Mouse (Mus musculus) forebrain, postnatal 0 days (tissue): ENCODE data around the gene Sh3bp4. TPM values are rescaled to one million over a fixed set of nuclear protein-coding genes. Genes with fewer than 3 reads are reported as not detected.

Experiments
- ATAC-seq: fragments of 200-750 bp; cut with Nextera tagmentation; 2 replicates; pipeline ENCODE4 v1.8.0; 2017; ENCODE audit warnings: mild to moderate bottlenecking, moderate library complexity
- DNase-seq: peaks from one replicate; pipeline ENCODE4 v3.0.0-alpha.2; 2015
- H3K27ac ChIP-seq: fragments of 300-500 bp; sonication (generic); 2 replicates; pipeline ENCODE4 v1.5.1; 2014; ENCODE audit warnings: low read depth, mild to moderate bottlenecking, antibody characterized with exemption, low read length, moderate library complexity, mixed read lengths
- H3K27me3 ChIP-seq: fragments of 300-500 bp; sonication (generic); 2 replicates; pipeline ENCODE4 v1.6.1; 2014; ENCODE audit warnings: mild to moderate bottlenecking, low read length, mixed read lengths; ENCODE audit not compliant: insufficient read depth
- H3K36me3 ChIP-seq: fragments of 300-500 bp; sonication (generic); 2 replicates; pipeline ENCODE4 v1.6.1; 2014; ENCODE audit warnings: mild to moderate bottlenecking, moderate library complexity; ENCODE audit not compliant: insufficient read depth
- H3K4me1 ChIP-seq: fragments of 300-500 bp; sonication (generic); 2 replicates; pipeline ENCODE4 v1.6.1; 2014; ENCODE audit warnings: antibody characterized with exemption; ENCODE audit not compliant: insufficient read depth
- H3K4me2 ChIP-seq: fragments of 300-500 bp; sonication (generic); 2 replicates; pipeline ENCODE4 v1.6.1; 2014; ENCODE audit warnings: low read depth, mild to moderate bottlenecking, moderate library complexity
- H3K4me3 ChIP-seq: fragments of 300-500 bp; sonication (generic); 2 replicates; pipeline ENCODE4 v1.5.1; 2014; ENCODE audit warnings: low read depth, low read length, mixed read lengths
- H3K9ac ChIP-seq: fragments of 300-500 bp; sonication (generic); 2 replicates; pipeline ENCODE4 v1.6.1; 2014; ENCODE audit warnings: mild to moderate bottlenecking
- H3K9me3 ChIP-seq: fragments of 300-500 bp; sonication (generic); 2 replicates; pipeline ENCODE4 v1.6.1; 2016; ENCODE audit warnings: low read length
- CTCF ChIP-seq: sonication (generic); IDR thresholded peaks from 2 replicates; pipeline ENCODE4 v1.5.1; 2016; ENCODE audit warnings: antibody characterized with exemption, control low read depth, low read depth
- WGBS: fragments of 180-500 bp; shearing (Covaris S2); extraction: QIAGEN DNeasy Blood & Tissue Kit; methylation state at CpG from one replicate; pipeline ENCODE4 v1.1.7; 2014; 5-methylcytosine and 5-hydroxymethylcytosine counted together
- polyA plus RNA-seq: library from polyadenylated mRNA; unstranded; fragments of >200 nt; fragmentation: Nextera tagmentation; extraction: Ambion mirVana; gene quantifications from 2 replicates; pipeline ENCODE4 v1.2.1, GENCODE M21; 2015
- total RNA-seq: library from RNA; depleted of rRNA; stranded (reverse); fragments of >200 nt; gene quantifications from 2 replicates; pipeline ENCODE4 v1.2.3, GENCODE M21; 2014

The Sh3bp4 gene
- total and polyA plus RNA-seq, 2 experiments from 2014 or later, result 18.9 to 29.0 TPM

GRCm38 (mm10) chr1:89133266-89133665 is 63.1 kb downstream of the Sh3bp4 start:
- H3K27ac ChIP-seq, result no peak overlapping the region
- H3K4me2 ChIP-seq, result no peak overlapping the region
- no peak overlapping the region for H3K4me3 ChIP-seq
- no peaks in the 10 kb centered on the region for H3K27me3 ChIP-seq
- TF ChIP-seq CTCF, result no peak
- H3K9me3 ChIP-seq, result no peaks in the 10 kb centered on the region
- H3K9ac ChIP-seq, result no peak overlapping the region
- WGBS, result 78% methylated on average over 4 of the region's 4 CpGs
- H3K4me1 ChIP-seq, result peaks cover 16% of the 10 kb centered on the region; the same call in 1 of the 2 replicates
- no peak for DNase-seq
- no peaks in the 10 kb centered on the region for H3K36me3 ChIP-seq
- ATAC-seq, result no peak

GRCm38 (mm10) chr1:89133717-89134116 is 63.5 kb downstream of the Sh3bp4 start:
- Histone ChIP-seq H3K27me3 (no peaks in the 10 kb centered on the region), H3K4me2 (no peak overlapping the region), H3K4me3 (no peak overlapping the region), H3K36me3 (no peaks in the 10 kb centered on the region), H3K27ac (no peak overlapping the region), H3K9me3 (no peaks in the 10 kb centered on the region), H3K4me1 (peaks cover 16% of the 10 kb centered on the region; the same call in 1 of the 2 replicates), H3K9ac (no peak overlapping the region)
- no peak for DNase-seq
- TF ChIP-seq CTCF, result no peak
- 94% methylated on average over 4 of the region's 4 CpGs for WGBS
- no peak for ATAC-seq

- H3K27me3 ChIP-seq, result no peaks in the 10 kb centered on the region
- H3K36me3 ChIP-seq, result no peaks in the 10 kb centered on the region
- H3K4me3 ChIP-seq, result no peak overlapping the region
- no peaks in the 10 kb centered on the region for H3K9me3 ChIP-seq
- H3K27ac ChIP-seq, result no peak overlapping the region
- H3K4me1 ChIP-seq, result peaks cover 16% of the 10 kb centered on the region; the same call in 1 of the 2 replicates
- H3K9ac ChIP-seq, result no peak overlapping the region
- ATAC-seq (peak; percentile 28; the same call in 1 of the 2 replicates), DNase-seq (peak; percentile 50)
- 37% methylated on average over 13 of the region's 13 CpGs for WGBS
- H3K4me2 ChIP-seq, result no peak overlapping the region
- no peak for TF ChIP-seq CTCF
Measured at GRCm38 (mm10) chr1:89136089-89136811, 66.0 kb downstream of the Sh3bp4 start.

DNA sequence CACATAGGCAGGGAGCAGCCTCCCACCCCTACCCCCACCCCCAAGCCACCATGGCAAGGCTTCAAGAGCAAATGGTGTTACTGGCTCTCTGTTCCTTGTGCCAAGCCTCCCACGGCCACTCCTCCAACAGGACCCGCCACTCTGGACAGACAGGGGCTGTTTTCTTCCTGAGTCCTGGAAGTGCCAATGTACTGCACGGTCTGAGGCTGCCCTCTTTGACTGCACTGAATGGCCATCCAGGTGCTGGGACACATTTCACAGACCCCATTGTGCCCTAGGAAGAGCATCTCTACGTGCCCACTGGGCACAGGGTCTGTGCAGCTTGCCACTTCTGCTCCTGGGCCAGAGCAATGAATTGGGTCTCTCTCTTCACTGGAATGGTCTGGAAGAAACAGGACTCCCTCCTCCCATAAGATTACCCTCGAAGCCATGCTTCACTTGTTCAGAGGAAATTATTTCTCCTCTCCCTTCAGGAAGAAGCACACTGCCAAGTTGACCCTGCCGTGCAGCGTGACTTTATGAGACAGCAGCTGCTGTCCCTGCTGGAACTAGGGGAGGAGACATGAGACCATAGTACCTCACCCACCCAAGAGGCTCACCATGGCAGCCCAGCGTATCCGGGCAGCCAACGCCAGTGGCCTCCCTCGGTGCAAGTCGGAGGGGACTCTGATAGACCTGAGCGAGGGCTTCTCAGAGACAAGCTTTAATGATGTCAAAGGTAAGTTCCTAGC is 67.0 kb downstream of the Sh3bp4 start:
- 65% methylated on average over 13 of the region's 13 CpGs for WGBS
- no peak for TF ChIP-seq CTCF
- Histone ChIP-seq H3K4me2 (no peak overlapping the region), H3K27me3 (no peaks in the 10 kb centered on the region), H3K4me3 (no peak overlapping the region), H3K9ac (no peak overlapping the region), H3K36me3 (no peaks in the 10 kb centered on the region), H3K27ac (no peak overlapping the region), H3K9me3 (no peaks in the 10 kb centered on the region), H3K4me1 (peaks cover 16% of the 10 kb centered on the region; the same call in 1 of the 2 replicates)
- peak; percentile 82 for ATAC-seq
- DNase-seq, result peak; percentile 21

DNA sequence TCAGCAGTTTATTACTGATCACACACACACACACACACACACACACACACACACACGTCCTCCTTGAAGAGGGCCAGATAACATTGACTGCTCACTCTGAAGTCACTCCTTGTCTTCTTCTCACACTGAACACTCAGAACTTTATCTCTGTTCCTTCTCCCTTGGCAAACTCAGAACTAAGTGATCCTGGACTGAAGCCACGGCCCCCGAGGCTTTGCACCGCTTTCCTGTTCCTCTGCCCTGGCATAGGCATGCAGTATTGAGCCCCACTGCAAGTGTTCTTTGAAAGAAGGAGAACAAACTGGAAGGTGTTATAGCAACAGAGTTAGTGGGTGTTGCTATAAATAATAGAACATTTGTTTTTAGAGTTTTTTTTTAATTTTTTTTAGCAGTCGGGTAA is 68.1 kb downstream of the Sh3bp4 start:
- no peak for ATAC-seq
- peaks cover 16% of the 10 kb centered on the region; the same call in 1 of the 2 replicates for H3K4me1 ChIP-seq
- peak; percentile 23 for DNase-seq
- WGBS, result 48% methylated on average over 5 of the region's 5 CpGs
- H3K4me3 ChIP-seq, result no peak overlapping the region
- no peak overlapping the region for H3K4me2 ChIP-seq
- H3K27me3 ChIP-seq, result no peaks in the 10 kb centered on the region
- no peak for TF ChIP-seq CTCF
- peaks cover under 1% of the 10 kb centered on the region; the same call in 1 of the 2 replicates for H3K36me3 ChIP-seq
- H3K9ac ChIP-seq, result no peak overlapping the region
- H3K27ac ChIP-seq, result no peak overlapping the region
- no peaks in the 10 kb centered on the region for H3K9me3 ChIP-seq

- 87% methylated on average over 9 of the region's 9 CpGs for WGBS
- H3K4me1 ChIP-seq, result peaks cover 16% of the 10 kb centered on the region; the same call in 1 of the 2 replicates
- H3K27me3 ChIP-seq, result no peaks in the 10 kb centered on the region
- no peak overlapping the region for H3K4me3 ChIP-seq
- H3K36me3 ChIP-seq, result peaks cover 16% of the 10 kb centered on the region
- no peak overlapping the region for H3K9ac ChIP-seq
- no peak overlapping the region for H3K27ac ChIP-seq
- no peak for TF ChIP-seq CTCF
- DNase-seq (no peak), ATAC-seq (no peak)
- no peak overlapping the region for H3K4me2 ChIP-seq
- no peaks in the 10 kb centered on the region for H3K9me3 ChIP-seq
Measured at GRCm38 (mm10) chr1:89140113-89140512, 69.9 kb downstream of the Sh3bp4 start.

GRCm38 (mm10) chr1:89151071-89151470 is 80.9 kb downstream of the Sh3bp4 start:
- DNase-seq (no peak), ATAC-seq (no peak)
- H3K4me3 ChIP-seq, result no peak overlapping the region
- 88% methylated on average over 7 of the region's 7 CpGs for WGBS
- TF ChIP-seq CTCF, result no peak
- H3K9ac ChIP-seq, result no peak overlapping the region
- no peaks in the 10 kb centered on the region for H3K27me3 ChIP-seq
- no peaks in the 10 kb centered on the region for H3K9me3 ChIP-seq
- H3K36me3 ChIP-seq, result peaks cover 13% of the 10 kb centered on the region
- H3K4me1 ChIP-seq, result no peaks in the 10 kb centered on the region
- no peak overlapping the region for H3K27ac ChIP-seq
- no peak overlapping the region for H3K4me2 ChIP-seq
